In genomic region chr15:38420784-38421183, GRCm38 (mm10) we compare ENCODE assay signal across 10 mouse cellular contexts.
DNase-seq lines count a peak whose midpoint lies in the region; ATAC-seq lines count a peak whose summit lies in the region.
"Had no signal": no experiment of that assay in that cellular context is flagged by ENCODE, and none has a peak within 500 bp of the region (broad histone marks: within the 10 kb centered on the region; RNA-seq: fewer than 3 reads in every experiment).

No protein-coding gene starts in this region.

- no peak for DNase-seq in hindbrain, embryonic 10.5 days (ENCODE audit: low spot score)
- DNase-seq in embryonic facial prominence, embryonic 10.5 days (ENCODE audit: low spot score), result peak; percentile 36
- DNase-seq in hindlimb bud, embryonic 11.5 days (ENCODE audit: extremely low spot score, low read depth, low spot score), result peak; percentile 3
- DNase-seq in lung, postnatal 36 days, result peak; percentile 71
- no peak for DNase-seq in cerebellum, adult 9-10 months
- DNase-seq in testis, postnatal 14 days (ENCODE audit: low spot score), result no peak
- DNase-seq in cerebellum, postnatal 10 days, result no peak
- DNase-seq: adrenal gland, adult 2 months had no signal

- no peaks in the 10 kb centered on the region for H3K27me3 ChIP-seq in hindbrain, embryonic 16.5 days (replicated peaks; ENCODE audit: control insufficient read depth, insufficient read depth, low read length)
- H3K27me3 ChIP-seq in hindbrain, embryonic 10.5 days (ENCODE audit: insufficient read depth, poor library complexity, severe bottlenecking), result no peaks in the 10 kb centered on the region
- H3K27me3 ChIP-seq in embryonic facial prominence, embryonic 10.5 days (replicated peaks; ENCODE audit: low read depth, poor library complexity, severe bottlenecking), result no peaks in the 10 kb centered on the region
- H3K27me3 ChIP-seq: embryonic facial prominence, embryonic 12.5 days had no signal

- H3K36me3 ChIP-seq in hindbrain, embryonic 16.5 days (ENCODE audit: control insufficient read depth, insufficient read depth, low read length), result no peaks in the 10 kb centered on the region
- H3K36me3 ChIP-seq in hindbrain, embryonic 10.5 days, result no peaks in the 10 kb centered on the region
- no peaks in the 10 kb centered on the region for H3K36me3 ChIP-seq in embryonic facial prominence, embryonic 10.5 days (replicated peaks)
- H3K36me3 ChIP-seq: embryonic facial prominence, embryonic 12.5 days had no signal

- no peak overlapping the region for H3K4me3 ChIP-seq in hindbrain, embryonic 16.5 days (ENCODE audit: low read length)
- no peak overlapping the region for H3K4me3 ChIP-seq in hindbrain, embryonic 10.5 days
- no peak overlapping the region for H3K4me3 ChIP-seq in embryonic facial prominence, embryonic 10.5 days
- H3K4me3 ChIP-seq: embryonic facial prominence, embryonic 12.5 days had no signal

- no peaks in the 10 kb centered on the region for H3K9me3 ChIP-seq in hindbrain, embryonic 16.5 days (ENCODE audit: control insufficient read depth, low read length)
- H3K9me3 ChIP-seq in hindbrain, embryonic 10.5 days, result no peaks in the 10 kb centered on the region
- no peaks in the 10 kb centered on the region for H3K9me3 ChIP-seq in embryonic facial prominence, embryonic 10.5 days
- H3K9me3 ChIP-seq: embryonic facial prominence, embryonic 12.5 days had no signal

- 40% methylated on average over 3 of the region's 3 CpGs for WGBS in hindbrain, embryonic 16.5 days
- 44% methylated on average over 3 of the region's 3 CpGs for WGBS in hindbrain, embryonic 10.5 days
- WGBS in embryonic facial prominence, embryonic 10.5 days, result 39% methylated on average over 3 of the region's 3 CpGs

- H3K27ac ChIP-seq in hindbrain, embryonic 16.5 days (ENCODE audit: low read depth, low read length), result no peak overlapping the region
- no peak overlapping the region for H3K27ac ChIP-seq in hindbrain, embryonic 10.5 days
- no peak overlapping the region; the same call in 1 of the 2 replicates for H3K27ac ChIP-seq in embryonic facial prominence, embryonic 10.5 days (replicated peaks)
- H3K27ac ChIP-seq: embryonic facial prominence, embryonic 12.5 days had no signal

- H3K4me2 ChIP-seq in hindbrain, embryonic 16.5 days (ENCODE audit: low read length), result no peak overlapping the region
- H3K4me2 ChIP-seq: embryonic facial prominence, embryonic 12.5 days had no signal

- no peak overlapping the region for H3K9ac ChIP-seq in hindbrain, embryonic 16.5 days (ENCODE audit: low read depth, low read length)
- H3K9ac ChIP-seq: embryonic facial prominence, embryonic 12.5 days had no signal

- ATAC-seq in hindbrain, embryonic 16.5 days, result peak; percentile 50; the same call in 1 of the 2 replicates

- no peaks in the 10 kb centered on the region; the same call in 1 of the 2 replicates for H3K4me1 ChIP-seq in hindbrain, embryonic 16.5 days (ENCODE audit: control insufficient read depth, insufficient read depth, low read depth, low read length)
- H3K4me1 ChIP-seq in hindbrain, embryonic 10.5 days (replicated peaks), result peaks cover 13% of the 10 kb centered on the region
- peaks cover 18% of the 10 kb centered on the region for H3K4me1 ChIP-seq in embryonic facial prominence, embryonic 10.5 days

Comparison
In these comparisons a context has a peak if more than half of its experiments do, and no peak if none do; other contexts are left out.
1. DNase-seq: peak in embryonic facial prominence, embryonic 10.5 days (single experiment), hindlimb bud, embryonic 11.5 days (single experiment) and lung, postnatal 36 days (single experiment); none in hindbrain, embryonic 10.5 days (single experiment), cerebellum, adult 9-10 months (single experiment), testis, postnatal 14 days (single experiment) and cerebellum, postnatal 10 days (0 of 2).